Mouse (Mus musculus) olfactory bulb, adult 2 months (tissue): ENCODE data around the gene Bex6.

Experiments
- CTCF ChIP-seq: fragments of 200-500 bp; IDR thresholded peaks from 2 replicates; pipeline ENCODE4 v1.5.1; 2012; ENCODE audit warnings: low read depth, mild to moderate bottlenecking, low read length, moderate library complexity; ENCODE audit not compliant: insufficient read depth
- POLR2A ChIP-seq: fragments of 200-500 bp; IDR thresholded peaks from 2 replicates; pipeline ENCODE4 v1.6.1; 2012; ENCODE audit warnings: mild to moderate bottlenecking, low read depth, low read length, moderate library complexity; ENCODE audit not compliant: insufficient read depth

- TF ChIP-seq POLR2A, result no peak
- TF ChIP-seq CTCF, result no peak
These were observed 18.8 kb upstream of the Bex6 start for GRCm38 (mm10) chr16:32160742-32161323.
